Mouse (Mus musculus) cortical plate, adult 2 months (tissue): ENCODE measurements around the gene Esf1.

Source experiments
- CTCF ChIP-seq: fragments of 200-500 bp; IDR thresholded peaks from 2 replicates; pipeline ENCODE4 v1.5.1; 2011; ENCODE audit warnings: mild to moderate bottlenecking, control low read depth, low read length; ENCODE audit not compliant: insufficient read depth; ENCODE audit errors: extremely low read depth
- POLR2A ChIP-seq: fragments of 200-500 bp; IDR thresholded peaks from 2 replicates; pipeline ENCODE4 v1.6.1; 2011; ENCODE audit warnings: mild to moderate bottlenecking, low read length, control low read depth; ENCODE audit not compliant: insufficient read depth; ENCODE audit errors: extremely low read depth

- no peak for TF ChIP-seq CTCF
- TF ChIP-seq POLR2A, result no peak
Observed at GRCm38 (mm10) chr2:140093433-140093832, 76.9 kb downstream of the Esf1 start.
